Mouse (Mus musculus) lung, embryonic 15.5 days (tissue): ENCODE results near the gene Slc26a3. TPM values are rescaled to one million over a fixed set of nuclear protein-coding genes. Genes with fewer than 3 reads are reported as not detected.

Source experiments
- polyA plus RNA-seq: library from polyadenylated mRNA; unstranded; fragments of >200 nt; fragmentation: Nextera tagmentation; extraction: Ambion mirVana; gene quantifications from 2 replicates; pipeline ENCODE4 v1.2.1, GENCODE M21; 2015

Slc26a3 gene
- polyA plus RNA-seq, 1 experiment from 2014 or later: not detected

Other genes starting within 250 kb of the Slc26a3 start
- gene Gm6993, start 150.1 kb upstream of the Slc26a3 start, polyA plus RNA-seq: not detected in 2 replicates
- 111 and 118 TPM in 2 replicates for gene Lamb1, start 125.6 kb upstream of the Slc26a3 start, polyA plus RNA-seq
- 115 and 119 TPM in 2 replicates for gene Dld, start 39.4 kb upstream of the Slc26a3 start, polyA plus RNA-seq
- gene Cbll1, start 108.7 kb downstream of the Slc26a3 start, polyA plus RNA-seq: 10.4 and 12.0 TPM in 2 replicates
- not detected in 2 replicates for gene Slc26a4, start 169.1 kb downstream of the Slc26a3 start, polyA plus RNA-seq
- gene Bcap29, start 243.8 kb downstream of the Slc26a3 start, polyA plus RNA-seq: 29.2 and 34.0 TPM in 2 replicates